Mouse (Mus musculus) cerebral cortex, adult 2 months (tissue): ENCODE measurements around the gene Prkcb.

ENCODE experiments used
- WGBS: fragments of 180-500 bp; shearing (Covaris S2); methylation state at CpG from one replicate; pipeline ENCODE4 v1.1.7; 2018; 5-methylcytosine and 5-hydroxymethylcytosine counted together

The Prkcb gene

DNA sequence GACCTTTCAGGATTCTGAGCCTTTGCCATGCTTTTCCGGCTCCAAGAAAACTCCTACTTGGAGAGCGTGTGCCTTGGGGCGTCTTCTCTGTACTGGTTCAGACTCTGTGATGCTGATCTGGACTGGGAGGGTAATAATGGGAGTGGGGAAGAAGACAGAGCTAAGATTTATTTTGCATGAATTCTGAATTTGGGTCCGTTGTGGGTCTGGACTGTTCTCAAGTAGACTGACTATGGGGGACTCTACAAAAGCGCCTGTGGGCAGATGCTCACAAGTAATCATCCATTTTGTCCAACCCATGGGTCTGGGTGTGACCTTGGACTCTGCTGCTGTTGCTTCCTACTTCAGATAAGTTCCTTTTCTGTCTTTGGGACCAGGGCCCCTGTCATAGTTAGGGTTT lies 240.1 kb downstream of the Prkcb start:
- WGBS, result 97% methylated on average over 5 of the region's 5 CpGs

DNA sequence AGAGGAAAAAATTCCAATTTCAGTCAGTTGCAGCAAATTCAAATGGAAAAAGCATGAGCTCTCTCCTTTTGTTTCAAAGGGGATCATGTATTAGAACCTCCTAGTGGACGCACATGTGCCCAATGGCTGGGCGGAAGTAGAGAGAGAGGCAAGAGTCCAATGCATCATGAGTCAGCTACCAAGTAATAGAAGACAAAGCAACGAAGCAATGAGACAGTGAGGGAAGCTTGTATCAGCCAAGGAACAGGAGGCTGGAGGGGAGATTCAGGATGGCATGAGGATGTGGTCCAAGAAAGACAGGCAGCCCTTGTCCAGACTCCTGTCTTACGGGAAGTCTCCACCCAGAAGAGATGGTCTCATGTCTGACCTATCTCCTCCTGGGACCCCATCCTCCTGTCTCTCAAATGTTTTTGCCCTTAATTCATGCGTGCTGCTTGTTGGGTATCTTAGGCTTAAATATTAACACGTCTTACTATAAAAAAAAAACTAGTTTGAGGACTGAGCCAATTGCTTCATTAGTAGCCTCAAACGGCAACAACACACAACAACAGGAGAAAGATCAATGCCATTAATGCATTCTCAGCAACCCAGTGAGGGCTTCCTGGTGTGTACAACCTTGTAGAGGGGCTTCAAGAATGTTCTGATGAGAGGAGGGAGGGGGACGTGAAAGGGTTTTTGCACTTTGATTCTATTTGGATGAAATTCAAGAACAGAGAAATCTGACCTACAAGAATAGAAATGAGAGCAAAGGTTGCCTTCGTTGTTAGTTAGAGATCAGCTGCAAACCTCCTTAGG lies 245.2 kb downstream of the Prkcb start:
- 77% methylated on average over 9 of the region's 9 CpGs for WGBS

DNA sequence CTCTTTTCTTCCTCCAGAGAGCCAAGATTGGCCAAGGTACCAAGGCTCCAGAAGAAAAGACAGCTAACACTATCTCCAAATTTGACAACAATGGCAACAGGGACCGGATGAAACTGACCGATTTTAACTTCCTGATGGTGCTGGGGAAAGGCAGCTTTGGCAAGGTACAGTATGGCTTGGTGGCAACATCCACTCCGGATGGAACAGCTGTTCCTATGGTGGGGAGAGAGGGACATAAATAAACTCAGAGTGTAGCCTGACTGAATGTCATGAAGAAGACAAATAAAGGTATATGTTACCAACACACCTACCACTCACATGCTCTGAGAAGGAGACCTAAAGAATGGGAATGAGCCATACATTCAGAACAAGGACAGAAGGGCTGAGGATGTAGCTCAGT lies 256.1 kb downstream of the Prkcb start:
- 56% methylated on average over 3 of the region's 3 CpGs for WGBS

DNA sequence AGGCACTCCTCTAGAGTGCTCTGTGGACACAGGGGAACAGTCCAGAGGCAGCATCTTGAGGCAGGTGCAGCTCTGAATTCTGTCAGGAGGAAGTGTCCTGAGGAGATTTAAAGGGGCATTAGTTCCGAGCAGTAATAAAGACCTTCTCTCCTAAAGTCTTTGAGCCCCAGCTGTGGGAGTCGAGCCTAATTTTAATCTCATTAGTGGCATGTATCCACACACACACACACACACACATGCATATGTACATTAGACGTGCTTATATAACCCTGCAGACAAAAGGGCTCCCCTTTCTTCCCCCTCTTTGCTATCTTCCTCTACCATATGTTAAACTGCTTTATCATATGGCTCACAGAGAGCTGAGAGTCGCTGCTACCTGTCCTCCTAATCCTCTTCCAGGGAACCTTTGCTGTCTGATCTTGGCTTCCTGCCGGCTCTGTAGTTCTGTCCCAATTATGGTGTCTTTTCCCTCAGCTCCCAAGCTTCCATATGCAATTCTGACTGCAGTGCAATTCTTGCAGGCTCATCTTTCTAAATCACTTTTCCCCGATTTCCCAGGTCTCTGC lies 268.1 kb downstream of the Prkcb start:
- WGBS, result 54% methylated on average over 6 of the region's 6 CpGs

DNA sequence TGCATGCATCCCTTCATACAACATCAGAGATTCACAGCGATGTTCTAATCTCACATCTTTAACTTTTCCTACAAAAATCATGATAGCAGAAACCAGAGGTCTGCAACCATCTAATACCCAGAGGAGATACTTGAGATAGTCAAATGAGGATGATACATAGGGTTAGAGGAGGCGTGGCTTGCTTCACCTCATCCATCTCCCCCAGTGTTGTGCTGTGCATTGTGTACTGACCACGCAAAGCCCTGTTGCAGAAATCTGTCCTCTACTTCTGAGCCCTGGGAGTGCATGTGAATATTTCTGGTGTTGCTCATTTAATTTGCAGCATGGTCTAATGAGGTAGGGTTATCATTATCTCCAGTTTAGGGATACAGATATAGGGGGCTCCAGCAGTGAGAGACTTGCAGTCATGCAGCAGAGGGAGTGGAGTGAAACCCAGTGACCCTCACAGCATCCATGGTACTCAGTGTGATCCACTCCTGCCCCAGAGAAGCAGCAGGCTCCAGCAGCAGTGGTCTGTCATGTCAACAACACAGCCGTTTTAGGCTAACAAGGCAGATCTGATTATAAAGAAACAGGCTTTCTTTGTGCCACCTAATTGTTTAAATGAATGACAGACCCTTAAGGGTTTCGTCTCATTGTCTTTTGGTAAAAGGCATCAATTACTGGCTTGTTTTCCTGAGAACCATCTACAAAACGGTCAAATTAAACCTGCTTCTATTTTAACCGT lies 269.7 kb downstream of the Prkcb start:
- WGBS, result 59% methylated on average over 7 of the region's 7 CpGs

DNA sequence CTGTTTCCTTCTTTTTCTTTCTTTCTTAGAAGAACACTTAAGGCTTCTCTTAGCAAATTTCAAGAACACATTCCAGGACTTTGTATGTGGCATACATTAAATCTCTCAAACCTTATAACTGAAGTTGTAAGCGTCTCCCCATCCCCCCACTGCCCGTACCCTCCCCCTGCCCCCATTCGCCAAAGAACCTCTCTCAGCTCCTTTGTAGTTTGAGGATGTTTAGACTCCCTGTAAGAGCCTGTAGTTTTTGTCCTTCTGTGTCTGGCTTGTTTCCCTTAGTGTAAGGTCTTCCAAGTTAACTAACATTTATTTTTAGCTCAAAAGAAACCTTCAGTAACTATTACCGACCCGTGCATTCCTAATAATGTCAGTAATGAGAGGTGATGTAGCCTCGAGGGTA lies 270.4 kb downstream of the Prkcb start:
- 29% methylated on average over 6 of the region's 6 CpGs for WGBS

DNA sequence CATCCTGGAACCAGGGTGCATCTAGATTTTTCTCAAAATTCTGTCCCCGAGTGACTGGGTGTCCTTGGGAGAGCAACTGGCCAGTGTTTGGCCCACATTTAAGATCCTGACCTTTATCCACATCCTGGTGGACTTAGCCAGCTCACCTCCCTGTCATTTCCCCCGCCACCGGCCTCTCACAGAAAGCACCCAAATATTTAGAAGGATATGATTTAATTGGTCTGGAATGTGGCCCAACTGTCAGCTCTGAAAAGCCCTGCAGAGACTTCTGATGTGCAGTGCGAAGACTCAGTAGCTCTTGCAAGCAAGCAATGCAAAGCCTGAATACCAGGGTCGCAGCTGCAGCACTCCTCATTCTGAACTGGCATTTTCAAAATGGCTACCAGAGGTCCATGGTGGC lies 274.0 kb downstream of the Prkcb start:
- 65% methylated on average over 5 of the region's 5 CpGs for WGBS

DNA sequence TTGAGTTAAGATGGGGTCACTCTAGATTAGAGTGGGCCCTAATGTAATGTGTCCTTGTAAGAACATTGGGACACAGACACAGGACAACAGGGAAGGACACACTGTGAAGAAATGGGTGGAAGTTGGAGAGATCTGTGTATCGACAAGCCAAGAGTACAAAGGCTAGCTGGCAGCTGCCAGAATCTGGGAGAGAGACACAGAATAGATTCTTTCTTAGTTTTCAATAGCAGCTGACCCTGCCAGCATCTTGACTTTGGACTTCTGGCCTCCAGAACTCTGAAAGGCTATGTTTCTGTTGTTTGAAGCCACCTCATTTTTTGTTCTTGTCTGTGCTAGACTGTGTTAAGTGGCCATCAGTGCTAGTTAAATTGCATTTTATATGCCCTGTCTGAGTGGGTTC lies 276.8 kb downstream of the Prkcb start:
- WGBS, result 64% methylated on average over 1 of the region's 1 CpGs

DNA sequence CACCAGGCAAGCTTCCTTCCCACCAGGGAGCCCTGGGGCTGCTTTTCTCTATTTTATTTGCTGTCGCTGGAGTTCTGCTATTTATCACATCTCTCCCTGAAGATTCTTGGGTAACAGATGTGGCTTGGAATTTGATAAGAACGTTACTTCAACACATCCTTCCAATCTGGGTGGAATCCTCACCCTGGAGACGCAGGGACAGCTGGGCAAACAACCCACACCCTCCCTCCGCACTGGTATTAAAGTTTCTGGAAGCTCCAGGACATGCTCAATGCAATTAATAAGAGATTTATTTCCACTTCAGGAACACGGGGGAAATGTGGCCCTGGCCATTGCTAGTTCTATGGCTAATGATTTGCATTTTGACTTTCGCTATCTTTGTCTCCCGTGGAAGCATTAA lies 277.5 kb downstream of the Prkcb start:
- 43% methylated on average over 7 of the region's 7 CpGs for WGBS

DNA sequence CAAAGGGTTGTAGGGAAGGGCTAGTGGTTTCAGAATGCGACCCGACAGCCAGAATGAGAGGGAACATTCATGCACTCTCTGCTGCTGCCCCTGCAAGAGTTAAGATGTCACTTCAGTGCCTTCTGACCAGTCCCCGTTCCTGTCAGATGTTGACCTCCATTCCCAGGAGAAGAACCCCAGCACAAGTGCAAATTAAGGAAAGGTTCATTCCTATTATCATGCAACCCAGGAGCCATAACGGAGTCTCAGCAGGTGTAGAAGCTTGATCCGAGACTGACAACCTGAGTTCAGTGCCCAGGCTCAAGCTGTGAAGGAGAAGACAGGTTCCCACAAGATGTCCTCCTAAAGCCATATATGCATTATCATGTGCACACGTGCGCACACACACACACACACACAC lies 280.2 kb downstream of the Prkcb start:
- WGBS, result 92% methylated on average over 7 of the region's 7 CpGs

DNA sequence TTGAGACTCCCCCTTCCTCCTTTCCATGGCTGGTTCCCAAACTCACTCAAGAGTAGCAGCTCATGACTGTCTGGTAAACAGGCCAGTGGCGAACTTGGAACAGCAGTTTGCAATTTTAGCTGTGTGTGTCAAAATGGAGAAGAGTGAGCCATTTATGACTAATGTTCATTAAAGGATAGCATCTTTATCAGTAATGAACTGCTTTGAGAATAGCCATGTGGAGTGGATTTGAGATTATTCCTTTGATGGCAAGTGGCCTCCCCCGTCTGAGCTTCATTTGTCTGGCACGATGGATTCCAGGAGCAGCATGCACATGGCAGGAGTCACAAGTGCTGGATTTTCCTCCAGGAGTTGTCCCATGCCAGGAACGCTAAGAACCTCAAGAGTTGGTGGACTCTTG lies 281.9 kb downstream of the Prkcb start:
- 66% methylated on average over 4 of the region's 4 CpGs for WGBS

DNA sequence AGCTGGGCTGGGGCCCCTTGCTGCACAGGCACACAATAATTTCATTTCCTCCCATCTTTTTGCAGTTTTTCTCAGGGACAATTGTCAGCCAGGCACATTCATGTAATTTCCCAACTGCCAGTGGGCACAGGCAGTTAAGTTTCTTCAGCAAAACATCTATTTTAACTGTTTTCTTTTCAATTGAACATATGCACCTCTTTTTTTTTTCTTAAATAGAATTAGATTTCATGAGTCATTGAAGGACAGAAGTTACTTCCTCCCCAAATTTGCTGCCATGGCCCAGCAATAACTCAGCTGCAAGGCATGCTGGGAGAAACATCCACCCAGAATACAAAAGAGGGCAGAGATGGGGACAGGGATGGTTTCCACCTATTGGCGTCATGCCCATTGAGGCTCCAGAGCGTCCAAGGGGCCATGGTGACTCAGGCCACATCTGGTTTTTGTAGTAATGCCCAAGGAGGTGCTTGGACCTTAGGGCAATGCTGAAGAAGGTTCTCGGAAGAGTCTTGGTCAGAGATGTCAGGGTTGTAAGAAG lies 284.6 kb downstream of the Prkcb start:
- 53% methylated on average over 3 of the region's 3 CpGs for WGBS

DNA sequence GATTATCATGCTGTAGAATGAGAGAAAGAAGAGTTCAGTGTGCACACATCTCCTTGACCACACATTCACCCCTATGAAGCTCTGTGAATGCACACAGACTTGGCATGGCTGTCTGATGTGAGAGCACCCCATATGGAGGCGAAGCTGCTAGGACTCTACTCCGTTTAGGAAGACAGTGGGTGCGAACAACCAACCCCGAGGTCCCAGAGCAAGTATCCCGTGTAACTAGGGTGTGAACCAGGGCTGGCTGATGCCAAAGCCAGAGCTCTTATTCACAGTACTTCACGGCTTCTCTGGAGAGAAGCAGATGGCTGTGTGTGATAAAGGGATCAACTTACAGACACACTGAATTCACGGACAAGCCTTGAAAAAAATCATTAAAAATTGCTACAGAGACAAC lies 285.9 kb downstream of the Prkcb start:
- WGBS, result 67% methylated on average over 7 of the region's 7 CpGs

DNA sequence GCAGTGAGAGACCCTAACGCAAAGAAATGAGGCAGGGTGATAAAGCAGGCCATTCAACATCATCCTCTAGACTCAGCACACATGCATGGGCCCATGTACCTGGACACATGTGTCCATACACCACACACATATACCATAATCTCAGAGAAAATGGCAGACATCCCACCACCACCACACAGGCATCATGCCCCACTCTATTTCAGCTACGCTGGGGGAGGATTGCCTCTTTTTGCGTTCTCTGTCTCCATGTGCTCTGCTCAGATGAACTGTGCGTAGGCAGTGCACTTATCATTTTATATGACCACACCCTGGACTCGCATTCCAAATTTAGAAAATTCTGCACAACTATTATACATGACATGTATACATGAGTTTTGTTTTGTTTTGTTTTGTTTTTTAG lies 286.5 kb downstream of the Prkcb start:
- WGBS, result 63% methylated on average over 5 of the region's 5 CpGs

DNA sequence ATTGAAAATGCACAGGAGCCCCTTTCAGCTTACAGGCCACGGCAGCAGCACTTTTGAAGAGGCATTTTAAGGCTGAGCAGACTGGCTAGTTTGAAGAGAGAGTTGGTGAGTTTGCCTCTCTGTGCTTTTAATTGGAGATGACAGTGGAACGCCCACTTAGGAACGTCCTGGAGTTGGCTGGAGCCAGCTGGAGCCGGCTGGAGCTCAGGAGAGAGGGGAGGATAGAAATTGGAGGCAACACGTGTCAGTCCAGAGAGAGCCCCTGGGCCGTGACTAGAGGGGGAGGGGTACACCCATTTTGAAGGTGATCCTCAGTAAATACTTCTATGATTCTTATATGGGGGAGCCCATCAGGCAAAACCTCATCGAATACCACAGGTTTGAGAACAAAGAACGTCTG lies 287.0 kb downstream of the Prkcb start:
- WGBS, result 37% methylated on average over 8 of the region's 8 CpGs

DNA sequence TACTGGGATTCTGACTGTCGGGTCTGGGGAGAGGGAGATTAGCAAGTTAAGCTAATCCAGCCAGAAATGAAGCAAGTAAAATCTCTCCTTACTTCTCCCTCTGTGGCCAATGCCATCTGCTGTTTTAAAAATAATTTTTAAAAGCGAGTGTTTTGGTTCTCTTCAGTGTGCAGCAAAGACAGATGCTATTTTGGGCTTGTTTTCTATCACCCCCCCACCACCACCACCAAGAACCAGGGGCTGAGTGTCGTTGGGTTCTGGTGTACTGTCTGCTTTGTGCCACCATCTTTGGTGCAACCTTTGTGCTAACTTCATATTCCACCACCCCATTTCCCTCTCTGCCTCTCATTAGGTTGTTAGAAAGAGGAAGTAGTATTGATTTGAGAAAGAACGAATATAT lies 289.0 kb downstream of the Prkcb start:
- WGBS, result 46% methylated on average over 4 of the region's 4 CpGs

DNA sequence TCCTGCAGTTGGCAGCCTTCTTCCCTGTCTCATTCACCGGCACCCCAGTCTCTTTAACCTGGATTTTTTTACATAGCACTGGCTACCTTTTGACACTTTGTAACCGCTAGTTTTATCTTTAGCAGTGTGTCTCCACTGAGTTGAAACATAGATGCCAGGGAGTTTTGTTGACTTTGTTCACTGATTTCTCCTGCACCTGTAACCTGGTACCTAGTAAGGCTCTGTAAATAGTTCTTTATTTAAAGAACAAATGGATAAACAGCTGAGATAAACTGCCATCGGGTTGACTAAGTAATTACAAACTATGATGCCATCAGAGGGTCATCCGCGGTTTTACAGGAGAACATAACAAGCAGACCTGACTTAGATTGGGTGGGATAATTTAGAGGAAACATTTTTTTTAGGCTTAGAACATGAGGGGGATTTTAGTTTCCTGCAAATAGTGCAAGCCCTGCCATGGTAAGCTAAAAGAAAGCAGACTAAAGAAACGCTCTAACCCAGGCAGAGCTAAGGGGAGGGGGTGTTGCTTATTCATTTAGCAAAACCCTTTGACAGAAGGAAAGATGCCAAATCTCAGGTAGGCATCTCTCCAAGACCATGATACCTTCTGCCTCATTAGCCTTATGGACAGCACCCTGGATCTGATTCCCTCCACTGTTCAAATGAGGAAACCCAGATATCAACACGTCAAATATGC lies 291.1 kb downstream of the Prkcb start:
- 56% methylated on average over 7 of the region's 7 CpGs for WGBS

DNA sequence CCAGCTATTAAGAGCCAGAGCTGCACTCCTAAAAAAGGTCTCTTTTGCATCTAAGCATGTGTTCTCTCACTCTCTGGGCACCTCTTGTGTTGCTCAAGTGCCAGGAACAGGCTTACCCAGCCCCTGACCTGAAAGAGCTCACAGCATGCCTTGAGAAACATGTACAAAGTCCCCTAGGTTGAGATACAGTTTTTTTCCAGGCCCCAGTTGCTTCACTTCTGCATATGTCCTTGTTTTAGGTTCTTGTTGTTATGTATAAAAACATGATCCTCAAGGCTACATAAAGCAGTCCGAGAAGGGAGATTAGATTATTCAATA lies 291.6 kb downstream of the Prkcb start:
- WGBS, result 63% methylated on average over 1 of the region's 1 CpGs

DNA sequence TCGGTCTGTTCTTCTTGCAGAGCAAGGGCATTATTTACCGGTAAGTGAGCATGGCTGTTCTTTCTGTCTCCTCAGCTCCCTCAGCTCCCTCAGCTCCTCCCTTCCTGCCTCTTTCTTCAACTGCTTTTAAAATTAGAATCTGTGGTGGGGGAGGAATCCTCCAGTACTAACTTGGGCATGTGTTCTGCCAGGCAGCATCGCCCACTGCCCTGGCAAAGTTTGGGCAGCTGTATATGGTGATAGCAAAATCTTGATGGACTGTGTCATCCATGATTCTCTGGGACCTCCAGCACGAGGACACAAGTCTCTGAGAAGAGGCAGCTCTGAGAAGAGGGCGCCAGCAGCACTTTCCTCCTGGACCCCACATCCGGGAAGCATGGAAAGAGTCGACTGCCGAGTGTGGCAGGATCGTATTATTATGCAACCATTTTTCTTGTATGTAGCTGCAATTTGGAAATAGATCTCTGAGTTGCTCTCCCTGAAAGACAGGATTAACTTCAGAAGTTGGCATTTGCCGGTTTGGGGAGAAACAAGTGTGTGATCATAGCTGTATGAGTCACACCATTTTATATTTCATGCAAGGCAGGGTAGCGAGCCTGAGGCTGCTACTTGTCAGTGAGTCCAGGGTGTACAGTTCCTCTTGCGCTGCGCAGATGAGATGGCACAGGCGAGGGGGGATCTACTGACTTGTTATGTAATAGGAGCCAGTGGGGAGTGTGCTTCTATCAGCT lies 296.0 kb downstream of the Prkcb start:
- WGBS, result 51% methylated on average over 14 of the region's 14 CpGs

DNA sequence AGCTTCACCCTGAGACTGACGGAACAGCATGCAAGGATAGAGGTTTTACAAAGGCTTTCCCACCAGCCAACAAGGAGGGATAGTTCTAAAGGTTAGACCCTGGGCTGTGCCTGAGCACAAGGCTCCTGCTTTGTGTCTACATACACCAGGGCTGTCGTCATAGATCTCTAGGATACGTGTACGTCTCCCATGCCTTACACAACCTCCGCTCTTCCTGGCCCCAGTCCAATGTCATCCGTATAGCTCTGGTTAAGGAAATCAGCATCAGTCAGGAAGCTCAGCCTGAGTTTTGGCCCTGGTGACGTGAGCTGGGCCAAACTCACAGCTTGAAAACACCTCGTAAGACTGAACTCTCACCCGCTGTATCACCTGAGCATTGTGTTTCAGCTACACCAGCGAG lies 307.3 kb downstream of the Prkcb start:
- WGBS, result 68% methylated on average over 10 of the region's 10 CpGs

DNA sequence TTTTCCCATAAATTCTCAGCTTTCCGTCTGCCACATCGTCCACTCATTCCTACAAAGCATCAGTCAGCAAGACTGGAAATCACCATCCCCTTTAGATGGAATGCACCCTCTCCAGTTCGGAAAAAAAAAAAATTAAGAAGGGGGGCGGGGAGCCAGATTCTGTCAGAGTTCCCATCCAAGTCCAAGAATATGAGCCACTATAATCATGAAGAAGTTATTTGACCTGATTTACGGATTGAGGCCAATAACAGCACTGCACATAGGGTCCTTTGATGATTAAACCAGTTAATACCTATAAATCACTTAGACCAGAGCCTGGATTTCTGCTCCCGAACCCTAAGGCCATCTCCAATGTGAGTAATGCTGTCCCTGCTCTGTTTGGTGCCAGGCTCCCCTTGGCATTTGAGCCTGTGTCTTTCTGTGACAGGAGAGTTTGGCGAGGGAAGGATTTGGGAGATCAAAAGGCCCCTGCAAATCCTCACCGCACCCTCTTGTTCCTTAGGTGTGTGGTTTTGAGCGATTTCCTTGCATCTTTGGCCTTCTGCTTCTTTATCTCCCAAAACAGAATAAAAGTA lies 308.1 kb downstream of the Prkcb start:
- 79% methylated on average over 9 of the region's 9 CpGs for WGBS
